Mouse (Mus musculus) urinary bladder, postnatal 25 days (tissue): ENCODE data around the gene Grid1.

Experiments used
- DNase-seq: peaks from one replicate; pipeline ENCODE4 v3.0.0; 2022; ENCODE audit warnings: low spot score

Grid1 gene

GRCm38 (mm10) chr14:35198447-35198846 is 378.5 kb downstream of the Grid1 start:
- DNase-seq: no peak

- no peak for DNase-seq
Measured at GRCm38 (mm10) chr14:35198899-35199298, 379.0 kb downstream of the Grid1 start.

- DNase-seq: no peak
Measured at GRCm38 (mm10) chr14:35209444-35209843, 389.5 kb downstream of the Grid1 start.

- DNase-seq: no peak
Measured at GRCm38 (mm10) chr14:35219021-35219420, 399.1 kb downstream of the Grid1 start.

- DNase-seq: no peak
Measured at GRCm38 (mm10) chr14:35222196-35222595, 402.3 kb downstream of the Grid1 start.

GRCm38 (mm10) chr14:35227581-35227980 is 407.7 kb downstream of the Grid1 start:
- DNase-seq: no peak

- no peak for DNase-seq
Measured at GRCm38 (mm10) chr14:35231384-35231783, 411.5 kb downstream of the Grid1 start.

GRCm38 (mm10) chr14:35242882-35243281 is 423.0 kb downstream of the Grid1 start:
- DNase-seq: no peak

GRCm38 (mm10) chr14:35244776-35245548 is 425.1 kb downstream of the Grid1 start:
- no peak for DNase-seq

- no peak for DNase-seq
Measured at GRCm38 (mm10) chr14:35250412-35250811, 430.5 kb downstream of the Grid1 start.

- DNase-seq: no peak
Measured at GRCm38 (mm10) chr14:35254477-35254876, 434.6 kb downstream of the Grid1 start.

- DNase-seq: no peak
Measured at GRCm38 (mm10) chr14:35270260-35270659, 450.4 kb downstream of the Grid1 start.

GRCm38 (mm10) chr14:35309201-35309600 is 489.3 kb downstream of the Grid1 start:
- no peak for DNase-seq

- DNase-seq: no peak
Measured at GRCm38 (mm10) chr14:35313380-35314299, 493.7 kb downstream of the Grid1 start.

GRCm38 (mm10) chr14:35326306-35326705 is 506.4 kb downstream of the Grid1 start:
- no peak for DNase-seq

GRCm38 (mm10) chr14:35336561-35336960 is 516.7 kb downstream of the Grid1 start:
- DNase-seq: no peak

GRCm38 (mm10) chr14:35356011-35356410 is 536.1 kb downstream of the Grid1 start:
- DNase-seq: no peak

- DNase-seq: no peak
Measured at GRCm38 (mm10) chr14:35356480-35357085, 536.7 kb downstream of the Grid1 start.

GRCm38 (mm10) chr14:35358136-35358821 is 538.4 kb downstream of the Grid1 start:
- no peak for DNase-seq

GRCm38 (mm10) chr14:35365177-35365944 is 545.5 kb downstream of the Grid1 start:
- DNase-seq: no peak

- DNase-seq: no peak
Measured at GRCm38 (mm10) chr14:35374374-35374773, 554.5 kb downstream of the Grid1 start.
